Mouse (Mus musculus): ENCODE measurements around the gene Cblc. TPM values are rescaled to one million over a fixed set of nuclear protein-coding genes. Genes with fewer than 3 reads are reported as not detected.

Gene Cblc
- polyA plus RNA-seq, 1 experiment: not detected

DNA sequence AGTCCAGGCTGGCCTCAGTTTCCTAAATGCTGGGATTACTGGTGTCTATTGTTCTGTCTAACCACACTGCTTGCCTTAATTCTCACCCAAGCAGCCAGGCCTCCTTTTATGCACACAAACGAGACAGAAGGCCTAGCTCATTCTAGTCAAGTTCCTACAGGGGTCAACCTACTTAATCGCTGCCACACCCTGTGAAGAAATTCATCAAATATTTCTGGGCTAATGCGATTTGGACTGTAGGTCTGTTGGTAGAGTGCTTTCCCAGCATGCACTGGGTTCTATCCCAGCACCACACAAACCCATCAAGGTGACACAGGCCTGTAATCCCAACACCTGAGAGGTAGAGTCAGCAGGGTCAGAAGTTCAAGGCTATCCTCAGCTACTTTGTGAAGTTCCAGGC is 33.1 kb upstream of the Cblc start:
- Histone ChIP-seq H3K79me3 (ENCODE audit: low read depth) (no peaks in the 10 kb centered on the region), H3K79me2 (ENCODE audit: control insufficient read depth, insufficient read depth) (no peaks in the 10 kb centered on the region), H3K27me3 (ENCODE audit: control insufficient read depth, insufficient read depth, insufficient read length) (no peaks in the 10 kb centered on the region), H3K36me3 (ENCODE audit: control insufficient read depth, insufficient read depth) (no peaks in the 10 kb centered on the region), H3K4me3 (ENCODE audit: insufficient read depth, poor library complexity, severe bottlenecking) (no peak overlapping the region), H3ac (ENCODE audit: control insufficient read depth, insufficient read length, low read depth) (no peak overlapping the region)
- TF ChIP-seq CTCF (IDR thresholded peaks at IDR 0.05; ENCODE audit: control insufficient read depth, insufficient read depth, insufficient read length): no peak
- TF ChIP-seq MAX (IDR thresholded peaks at IDR 0.05): no peak
- TF ChIP-seq USF1 (IDR thresholded peaks at IDR 0.05; ENCODE audit: low read depth): no peak
- TF ChIP-seq MYOG (IDR thresholded peaks at IDR 0.05; ENCODE audit: control insufficient read depth, extremely low read depth, insufficient read length): no peak
- no peak for TF ChIP-seq FOSL1 (IDR thresholded peaks at IDR 0.05; ENCODE audit: insufficient read depth, low read length, poor library complexity, severe bottlenecking)

DNA sequence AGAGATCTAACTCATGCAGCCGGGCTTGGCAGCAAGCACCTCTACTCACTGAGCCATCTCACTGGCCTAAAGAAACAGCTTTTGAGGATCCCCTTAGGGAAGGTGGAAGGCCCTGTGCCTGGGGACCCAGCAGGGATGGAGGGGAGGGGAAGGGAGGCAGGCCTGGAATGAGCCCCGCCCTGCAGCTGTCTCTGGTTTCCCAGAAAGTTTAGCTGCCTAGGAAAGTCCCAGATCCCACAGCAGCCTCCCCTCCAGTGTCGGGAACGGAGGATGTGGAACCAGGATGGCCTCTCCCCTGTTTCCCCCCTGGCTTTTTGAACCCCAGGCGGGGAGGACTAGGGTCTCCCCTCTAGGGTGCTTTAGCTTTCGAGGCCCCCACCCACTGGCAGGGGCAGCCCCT is 30.1 kb upstream of the Cblc start:
- no peak overlapping the region for H3K4me3 ChIP-seq (ENCODE audit: insufficient read depth, poor library complexity, severe bottlenecking)
- H3K79me2 ChIP-seq (ENCODE audit: control insufficient read depth, insufficient read depth): no peaks in the 10 kb centered on the region
- no peaks in the 10 kb centered on the region for H3K36me3 ChIP-seq (ENCODE audit: control insufficient read depth, insufficient read depth)
- H3ac ChIP-seq (ENCODE audit: control insufficient read depth, insufficient read length, low read depth): no peak overlapping the region
- no peaks in the 10 kb centered on the region for H3K27me3 ChIP-seq (ENCODE audit: control insufficient read depth, insufficient read depth, insufficient read length)
- TF ChIP-seq MAX (IDR thresholded peaks at IDR 0.05) (no peak), MYOG (IDR thresholded peaks at IDR 0.05; ENCODE audit: control insufficient read depth, extremely low read depth, insufficient read length) (no peak), MYOD1 (IDR thresholded peaks at IDR 0.05; ENCODE audit: control insufficient read depth, insufficient read length, low read depth) (no peak), USF1 (IDR thresholded peaks at IDR 0.05; ENCODE audit: low read depth) (no peak), CEBPB (IDR thresholded peaks at IDR 0.05; ENCODE audit: low read depth) (no peak), FOSL1 (IDR thresholded peaks at IDR 0.05; ENCODE audit: insufficient read depth, low read length, poor library complexity, severe bottlenecking) (no peak), CTCF (IDR thresholded peaks at IDR 0.05; ENCODE audit: control insufficient read depth, insufficient read depth, insufficient read length) (no peak)
- H3K79me3 ChIP-seq (ENCODE audit: low read depth): no peaks in the 10 kb centered on the region

DNA sequence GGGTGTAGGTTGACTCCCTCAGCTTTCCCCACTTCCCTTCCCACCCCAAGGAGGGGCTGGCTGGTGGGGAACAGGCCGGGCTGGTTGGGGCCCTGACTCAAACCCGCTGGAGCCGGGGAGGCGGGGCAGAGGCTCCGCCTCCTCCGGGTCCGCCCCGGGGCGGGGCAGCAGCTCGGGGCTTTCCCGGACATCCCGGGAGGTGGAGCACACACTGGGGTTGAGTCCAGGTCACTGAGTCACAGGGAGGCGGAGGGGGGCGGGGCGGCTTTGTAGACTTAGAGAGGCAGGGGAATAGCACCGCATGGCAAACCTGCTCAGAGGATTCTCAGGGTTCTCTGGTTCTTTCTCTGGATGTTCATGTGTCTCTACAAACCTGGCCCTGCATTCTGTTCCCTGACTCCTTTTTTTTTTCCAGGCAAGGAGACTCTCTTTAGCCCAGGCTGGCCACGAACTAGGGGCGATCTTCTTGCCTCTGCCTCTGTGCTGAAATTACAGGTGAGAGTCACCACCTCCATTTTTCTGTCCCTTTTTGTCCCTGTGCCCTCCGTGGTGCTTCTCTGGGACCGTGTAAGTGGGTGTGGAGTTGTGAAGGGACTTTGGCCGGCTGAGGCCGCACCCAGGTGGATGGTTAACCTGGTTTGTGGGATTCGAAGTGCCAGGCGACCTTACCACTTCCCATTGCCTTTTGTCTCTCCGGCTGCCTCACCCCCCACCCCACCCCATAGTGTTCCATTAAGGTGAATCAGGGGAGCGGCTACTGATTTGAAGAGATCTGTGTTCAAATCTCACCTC is 27.8 kb upstream of the Cblc start:
- Histone ChIP-seq H3K36me3 (ENCODE audit: control insufficient read depth, insufficient read depth) (no peaks in the 10 kb centered on the region), H3K79me3 (ENCODE audit: low read depth) (no peaks in the 10 kb centered on the region), H3K4me3 (ENCODE audit: insufficient read depth, poor library complexity, severe bottlenecking) (no peak overlapping the region), H3K27me3 (ENCODE audit: control insufficient read depth, insufficient read depth, insufficient read length) (no peaks in the 10 kb centered on the region), H3K79me2 (ENCODE audit: control insufficient read depth, insufficient read depth) (no peaks in the 10 kb centered on the region), H3ac (ENCODE audit: control insufficient read depth, insufficient read length, low read depth) (no peak overlapping the region)
- TF ChIP-seq CTCF (IDR thresholded peaks at IDR 0.05; ENCODE audit: control insufficient read depth, insufficient read depth, insufficient read length): no peak
- TF ChIP-seq MYOD1 (IDR thresholded peaks at IDR 0.05; ENCODE audit: control insufficient read depth, insufficient read length, low read depth): no peak
- no peak for TF ChIP-seq MAX (IDR thresholded peaks at IDR 0.05)
- TF ChIP-seq FOSL1 (IDR thresholded peaks at IDR 0.05; ENCODE audit: insufficient read depth, low read length, poor library complexity, severe bottlenecking): no peak
- no peak for TF ChIP-seq MYOG (IDR thresholded peaks at IDR 0.05; ENCODE audit: control insufficient read depth, extremely low read depth, insufficient read length)
- TF ChIP-seq USF1 (IDR thresholded peaks at IDR 0.05; ENCODE audit: low read depth): no peak
- no peak for TF ChIP-seq CEBPB (IDR thresholded peaks at IDR 0.05; ENCODE audit: low read depth)

DNA sequence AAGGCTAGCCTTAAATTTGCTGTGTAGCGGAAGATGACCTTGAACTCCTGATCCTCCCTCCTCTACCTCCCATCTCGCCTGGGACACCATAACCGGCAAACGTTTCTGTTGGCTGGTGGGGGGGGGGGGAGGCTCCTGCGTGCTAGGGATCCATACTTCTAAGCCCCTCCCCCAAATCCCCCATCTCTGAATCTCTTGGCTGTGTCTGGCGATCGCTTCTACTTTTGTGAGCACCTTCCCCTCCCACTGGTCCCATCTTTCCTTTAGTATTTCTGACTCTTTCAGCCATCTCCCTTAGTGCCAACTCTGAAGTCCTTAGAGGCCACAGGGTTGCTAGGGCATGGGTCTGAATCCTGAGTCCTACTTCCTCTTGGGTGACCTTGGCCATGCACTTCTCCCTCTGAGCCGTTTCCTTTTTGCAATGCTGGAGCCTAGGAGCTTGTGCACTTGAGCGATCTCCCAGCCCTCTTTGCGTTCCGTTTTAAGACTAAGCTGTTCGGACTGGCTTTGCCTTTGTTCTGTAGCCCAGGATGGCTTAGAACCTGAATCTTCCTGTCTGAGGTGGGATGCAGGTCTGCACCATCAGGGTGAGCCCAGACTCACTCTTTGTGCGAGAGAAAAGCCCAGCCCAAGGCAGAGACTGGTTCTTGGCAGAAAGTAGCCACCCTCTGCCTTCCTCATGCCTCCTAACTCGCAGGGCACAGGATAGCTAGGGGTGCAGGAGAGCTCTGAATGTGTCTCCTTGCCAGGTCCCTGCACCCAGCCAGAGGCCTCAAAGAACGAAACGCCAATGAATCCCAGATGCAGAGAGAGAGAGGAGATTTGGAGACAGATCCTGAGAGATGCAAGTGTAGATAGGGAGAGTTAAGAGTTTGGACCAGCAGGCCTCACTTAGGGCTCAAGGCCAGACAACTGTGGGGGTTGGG is 26.9 kb upstream of the Cblc start:
- Histone ChIP-seq H3ac (ENCODE audit: control insufficient read depth, insufficient read length, low read depth) (no peak overlapping the region), H3K79me3 (ENCODE audit: low read depth) (no peaks in the 10 kb centered on the region), H3K36me3 (ENCODE audit: control insufficient read depth, insufficient read depth) (no peaks in the 10 kb centered on the region), H3K27me3 (ENCODE audit: control insufficient read depth, insufficient read depth, insufficient read length) (no peaks in the 10 kb centered on the region), H3K79me2 (ENCODE audit: control insufficient read depth, insufficient read depth) (no peaks in the 10 kb centered on the region), H3K4me3 (ENCODE audit: insufficient read depth, poor library complexity, severe bottlenecking) (no peak overlapping the region)
- TF ChIP-seq USF1 (IDR thresholded peaks at IDR 0.05; ENCODE audit: low read depth) (no peak), MAX (IDR thresholded peaks at IDR 0.05) (no peak), CEBPB (IDR thresholded peaks at IDR 0.05; ENCODE audit: low read depth) (no peak), MYOD1 (IDR thresholded peaks at IDR 0.05; ENCODE audit: control insufficient read depth, insufficient read length, low read depth) (no peak), CTCF (IDR thresholded peaks at IDR 0.05; ENCODE audit: control insufficient read depth, insufficient read depth, insufficient read length) (no peak), FOSL1 (IDR thresholded peaks at IDR 0.05; ENCODE audit: insufficient read depth, low read length, poor library complexity, severe bottlenecking) (no peak), MYOG (IDR thresholded peaks at IDR 0.05; ENCODE audit: control insufficient read depth, extremely low read depth, insufficient read length) (no peak)

DNA sequence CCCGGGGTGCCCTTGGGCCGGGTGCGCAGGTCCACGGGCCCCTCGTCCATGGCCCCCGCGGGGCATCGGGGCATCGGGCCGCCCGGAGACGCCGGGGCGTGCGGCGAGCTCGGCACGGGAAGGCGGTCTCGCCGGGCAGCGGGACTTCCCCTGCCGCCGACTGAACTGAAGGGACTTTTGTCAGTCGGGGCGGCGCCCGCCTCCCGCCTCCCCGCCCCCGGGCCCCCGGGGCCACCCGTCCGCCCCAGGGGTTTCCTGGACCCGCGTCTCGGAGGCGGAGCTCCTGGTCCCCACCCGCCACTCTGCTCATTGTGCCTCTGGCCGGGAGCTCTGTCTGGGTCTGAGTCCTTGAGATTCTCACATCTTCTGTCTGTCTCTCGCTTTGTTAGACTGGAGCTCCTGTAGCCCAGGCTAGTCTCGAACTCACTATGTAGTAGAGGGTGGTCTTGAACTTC is 26.0 kb upstream of the Cblc start, which contains the start of gene Bcl3:
Gene Bcl3 (minus strand): TSS at position 167 of the 455 bp plus-strand sequence.
- Histone ChIP-seq H3K4me3 (ENCODE audit: insufficient read depth, poor library complexity, severe bottlenecking) (peak within 1 kb of the TSS; percentile 21), H3K36me3 (ENCODE audit: control insufficient read depth, insufficient read depth) (no peaks in the 10 kb centered on the region), H3K27me3 (ENCODE audit: control insufficient read depth, insufficient read depth, insufficient read length) (no peaks in the 10 kb centered on the region), H3ac (ENCODE audit: control insufficient read depth, insufficient read length, low read depth) (peak within 1 kb of the TSS; percentile 77), H3K79me3 (ENCODE audit: low read depth) (no peaks in the 10 kb centered on the region), H3K79me2 (ENCODE audit: control insufficient read depth, insufficient read depth) (no peaks in the 10 kb centered on the region)
- TF ChIP-seq MAX (IDR thresholded peaks at IDR 0.05) (no peak), MYOD1 (IDR thresholded peaks at IDR 0.05; ENCODE audit: control insufficient read depth, insufficient read length, low read depth) (no peak), CTCF (IDR thresholded peaks at IDR 0.05; ENCODE audit: control insufficient read depth, insufficient read depth, insufficient read length) (no peak), CEBPB (IDR thresholded peaks at IDR 0.05; ENCODE audit: low read depth) (no peak), USF1 (IDR thresholded peaks at IDR 0.05; ENCODE audit: low read depth) (no peak), MYOG (IDR thresholded peaks at IDR 0.05; ENCODE audit: control insufficient read depth, extremely low read depth, insufficient read length) (no peak), FOSL1 (IDR thresholded peaks at IDR 0.05; ENCODE audit: insufficient read depth, low read length, poor library complexity, severe bottlenecking) (no peak)

Data from C2C12 (cell line).